Mouse (Mus musculus) WW6 (cell line): ENCODE measurements at regions not wholly inside any gene's neighbourhood (a gene's known extent, or its start where the extent isn't known, plus 50 kb on each side); places are given as distances from the start of the nearest gene placed in this dataset.

Experiments used
- DNase-seq: peaks from one replicate; pipeline ENCODE4 v3.0.0-alpha.2; 2013; ENCODE audit warnings: low read depth, low spot score

DNA sequence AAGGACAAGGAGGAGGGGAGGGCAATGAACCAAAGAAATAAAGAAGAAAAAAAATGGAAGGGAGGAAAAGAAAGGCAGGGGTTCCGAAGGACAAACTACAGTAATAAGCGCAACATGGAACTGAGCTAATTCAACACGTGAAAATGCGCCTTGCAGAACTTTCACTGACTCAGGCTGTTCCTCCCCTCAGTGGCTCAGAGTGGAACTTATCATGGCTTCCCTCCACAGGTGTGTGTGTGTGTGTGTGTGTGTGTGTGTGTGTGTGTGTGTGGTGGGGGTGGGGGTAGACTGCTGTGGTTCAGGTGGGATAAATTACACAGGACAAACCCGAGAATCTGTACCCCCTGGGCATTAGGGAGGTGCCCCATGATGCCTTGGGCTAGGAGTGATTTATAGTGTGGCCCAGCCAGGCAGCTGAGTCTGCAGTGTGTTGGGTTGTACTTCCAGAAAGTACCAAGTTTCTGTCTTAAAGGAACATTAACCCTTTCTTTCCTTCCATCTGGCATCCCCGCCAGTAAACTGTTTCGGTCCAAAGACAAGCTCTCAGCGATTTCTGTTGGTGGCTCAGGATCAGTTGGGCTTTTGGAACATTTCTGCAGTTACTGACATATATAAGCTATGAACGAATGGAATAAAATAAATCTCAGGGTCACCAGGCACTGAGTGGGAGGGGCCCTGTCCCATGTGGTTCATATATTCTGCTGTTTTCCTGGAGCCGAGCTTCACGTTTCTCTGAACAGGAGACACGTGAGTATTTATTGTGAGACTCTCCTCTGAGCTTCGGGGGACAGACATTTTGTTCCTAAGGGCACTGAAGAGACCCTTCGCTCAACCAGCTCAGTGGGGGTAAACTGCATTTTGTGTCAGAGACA, 71.1 kb upstream of the Lnx1 start:
- no peak for DNase-seq

DNA sequence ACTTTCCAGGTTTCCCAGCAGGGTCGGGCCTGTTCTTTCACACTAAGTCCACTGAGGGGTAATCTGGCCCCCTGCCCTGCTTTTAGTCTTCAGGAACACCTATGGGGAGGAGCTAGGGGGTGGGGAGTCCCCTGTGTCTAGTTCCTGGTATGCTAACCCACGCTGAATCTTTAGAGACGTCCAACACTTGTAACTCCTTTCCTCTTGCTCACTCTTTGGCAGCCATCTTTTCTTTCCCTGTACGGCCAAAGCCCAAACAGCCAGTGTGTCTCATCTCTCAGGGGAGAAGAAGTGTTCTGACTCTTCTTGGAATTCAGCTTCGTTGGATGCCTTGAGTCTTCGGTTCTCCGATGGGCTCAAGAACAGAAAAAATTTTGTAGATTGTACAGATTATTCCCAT, 68.4 kb upstream of the Lnx1 start:
- no peak for DNase-seq

DNA sequence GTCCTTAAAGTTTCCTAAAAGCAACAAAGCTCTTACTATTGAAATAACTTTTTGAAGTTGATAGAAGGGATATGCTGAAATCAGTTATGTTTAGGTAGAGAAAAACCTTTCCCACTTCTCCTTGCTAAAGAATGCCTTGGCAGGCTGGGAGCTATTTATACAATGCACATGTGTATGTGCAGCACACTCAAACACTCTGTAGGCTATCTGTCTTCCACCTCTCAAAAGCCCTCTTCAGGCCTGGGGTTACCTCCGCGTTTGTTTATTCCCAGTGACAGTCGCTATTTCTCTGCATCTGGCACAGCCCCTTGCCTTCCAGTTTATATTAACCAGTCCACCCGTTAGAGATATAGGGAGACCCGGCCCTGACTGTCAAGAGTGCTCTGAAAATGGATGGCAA, 66.3 kb upstream of the Lnx1 start:
- DNase-seq, result no peak

DNA sequence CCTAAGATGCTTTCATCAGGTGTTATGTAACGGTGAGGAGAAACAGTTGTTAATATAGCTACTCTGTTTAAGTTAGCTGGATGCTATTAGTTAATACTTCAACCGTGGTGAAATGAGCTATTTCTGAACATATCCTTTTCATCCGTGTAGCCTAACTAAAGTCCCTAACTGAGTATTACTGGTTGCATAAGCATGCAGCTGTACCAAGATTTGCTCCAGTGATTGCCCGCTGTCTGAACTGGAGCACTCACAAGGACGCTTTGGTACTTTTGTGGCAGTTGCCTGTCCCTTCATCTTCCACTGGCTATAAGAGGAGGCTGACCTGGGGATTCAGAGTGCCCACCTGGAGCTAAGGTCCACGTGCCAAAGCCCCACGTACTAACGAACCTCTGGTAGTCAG, 65.3 kb upstream of the Lnx1 start:
- no peak for DNase-seq

DNA sequence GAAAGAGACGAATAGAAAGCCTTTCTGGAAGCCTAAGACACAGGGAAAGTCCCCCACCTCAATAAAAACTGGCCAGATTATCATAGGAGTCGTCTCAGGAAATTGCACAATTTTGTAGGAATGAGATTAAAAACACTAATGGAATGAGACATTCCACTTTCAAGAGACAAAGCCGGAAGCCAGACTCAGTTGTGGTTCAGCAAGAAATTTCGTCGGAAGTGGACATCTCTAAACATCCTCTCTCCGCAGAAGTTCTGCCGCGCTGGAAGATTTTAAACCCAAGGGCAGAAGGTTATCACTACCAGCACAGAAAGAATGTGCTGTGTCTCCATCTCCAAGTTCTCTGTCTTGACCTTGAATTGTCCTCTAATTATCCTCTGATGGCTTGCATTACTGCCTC, 63.5 kb upstream of the Lnx1 start:
- DNase-seq, result no peak

GRCm38 (mm10) chr5:74765061-74765767, 62.5 kb upstream of the Lnx1 start:
- no peak for DNase-seq

DNA sequence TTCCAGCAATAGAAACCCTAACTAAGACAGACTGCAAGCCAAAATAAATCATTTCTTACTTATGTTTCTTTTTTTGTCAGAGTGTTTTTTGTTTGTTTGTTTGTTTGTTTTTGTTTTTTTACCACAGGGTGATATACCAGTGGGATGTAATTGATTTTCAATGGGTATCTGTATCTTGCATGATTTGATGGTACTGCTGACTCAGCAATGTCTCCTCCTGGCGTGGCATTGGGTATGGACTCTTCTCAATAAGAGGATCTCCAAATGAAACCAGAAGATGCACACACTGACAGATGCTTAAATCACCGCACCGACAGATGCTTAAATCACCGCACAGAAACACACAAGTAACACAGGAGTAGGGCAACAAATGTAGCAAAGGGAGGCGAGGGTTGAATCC, 54.8 kb upstream of the Lnx1 start:
- DNase-seq, result no peak

- DNase-seq, result no peak
These were observed 50.2 kb upstream of the Lnx1 start for GRCm38 (mm10) chr5:74752961-74753360.
